Mouse (Mus musculus) Muller cell, postnatal 12 days (primary cell): ENCODE measurements around the gene Cyb5b.

Experiments
- DNase-seq: peaks from one replicate; pipeline ENCODE4 v3.0.0-alpha.2; 2015; ENCODE audit errors: inconsistent ontology term

Cyb5b gene

GRCm38 (mm10) chr8:107226183-107226582 is 75.7 kb downstream of the Cyb5b start:
- DNase-seq = peak; percentile 82

DNA sequence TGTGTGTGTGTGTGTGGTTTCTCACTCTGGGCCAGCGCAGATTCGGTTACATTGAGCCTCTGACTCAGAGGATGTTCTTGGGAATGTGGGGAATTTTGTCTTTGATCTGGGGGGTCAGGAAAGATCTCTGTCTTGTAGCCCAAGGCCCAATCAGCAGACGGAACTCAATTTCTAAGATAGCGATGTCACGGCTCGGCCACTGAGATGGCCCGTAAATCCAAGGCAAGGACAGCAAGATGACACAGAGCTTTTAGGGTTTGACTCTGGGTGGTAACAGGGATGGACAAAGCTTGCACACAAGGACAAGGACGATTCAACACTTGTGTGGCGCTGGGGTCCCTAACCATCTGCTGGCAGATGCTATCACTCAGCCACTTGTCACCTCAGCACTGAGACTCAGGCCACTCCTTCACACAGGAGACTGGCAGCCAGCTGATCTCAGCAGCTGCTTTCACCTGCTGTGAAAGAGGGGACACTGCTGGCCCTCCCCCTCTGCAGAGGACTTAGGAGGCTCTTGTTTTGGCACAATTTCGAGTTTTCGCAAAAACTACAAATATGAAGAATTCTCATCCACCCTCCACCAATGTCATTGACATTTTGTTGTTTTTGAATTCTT is 76.7 kb downstream of the Cyb5b start:
- DNase-seq = no peak

- no peak for DNase-seq
Measured at GRCm38 (mm10) chr8:107233251-107233650, 82.8 kb downstream of the Cyb5b start.

GRCm38 (mm10) chr8:107233718-107234117 is 83.3 kb downstream of the Cyb5b start:
- DNase-seq = no peak
